Mouse (Mus musculus): ENCODE results near the gene Hoxd12.

GRCm38 (mm10) chr2:74715504-74716241, 40.9 kb downstream of the Hoxd12 start:
- TF ChIP-seq CTCF (IDR thresholded peaks at IDR 0.05; ENCODE audit: extremely low read depth, insufficient read depth, insufficient read length, insufficient replicate concordance) (peak; percentile 46; the same call in 1 of the 2 replicates), POLR2A (IDR thresholded peaks at IDR 0.05; ENCODE audit: low read depth, low read length) (no peak)
